Mouse (Mus musculus): ENCODE data around the gene Syngr2.
"Not testable (repeated sequence)": the region's sequence is repeated elsewhere in the genome, so short reads cannot be mapped to it uniquely, and the experiment has no call there.

The Syngr2 gene

GRCm38 (mm10) chr11:117830401-117830800 lies 20.9 kb downstream of the Syngr2 start:
- in situ Hi-C loops (cut with MboI), result no loop called here

GRCm38 (mm10) chr11:117832086-117832969 lies 22.9 kb downstream of the Syngr2 start:
- in situ Hi-C loops (cut with MboI), result no loop called here

DNA sequence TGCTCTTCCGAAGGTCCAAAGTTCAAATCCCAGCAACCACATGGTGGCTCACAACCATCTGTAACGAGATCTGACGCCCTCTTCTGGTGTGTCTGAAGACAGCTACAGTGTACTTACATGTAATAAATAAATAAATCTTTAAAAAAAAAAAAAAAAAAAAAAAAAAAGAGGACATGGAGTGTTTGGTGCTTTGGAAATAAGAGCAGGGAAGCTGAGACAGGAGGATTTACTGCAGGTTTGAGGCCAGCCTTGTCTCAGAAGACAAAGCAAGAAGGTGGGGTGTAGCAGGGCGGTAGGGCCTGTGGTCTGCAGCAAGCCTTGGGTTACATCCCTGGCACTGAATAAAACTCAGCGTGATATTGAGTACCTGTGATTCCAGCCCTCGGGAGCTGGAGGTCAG lies 24.0 kb downstream of the Syngr2 start:
- in situ Hi-C loops (cut with MboI), result not testable (repeated sequence)

- in situ Hi-C loops (cut with MboI), result no loop called here
Measured at GRCm38 (mm10) chr11:117834086-117834485, 24.6 kb downstream of the Syngr2 start.

DNA sequence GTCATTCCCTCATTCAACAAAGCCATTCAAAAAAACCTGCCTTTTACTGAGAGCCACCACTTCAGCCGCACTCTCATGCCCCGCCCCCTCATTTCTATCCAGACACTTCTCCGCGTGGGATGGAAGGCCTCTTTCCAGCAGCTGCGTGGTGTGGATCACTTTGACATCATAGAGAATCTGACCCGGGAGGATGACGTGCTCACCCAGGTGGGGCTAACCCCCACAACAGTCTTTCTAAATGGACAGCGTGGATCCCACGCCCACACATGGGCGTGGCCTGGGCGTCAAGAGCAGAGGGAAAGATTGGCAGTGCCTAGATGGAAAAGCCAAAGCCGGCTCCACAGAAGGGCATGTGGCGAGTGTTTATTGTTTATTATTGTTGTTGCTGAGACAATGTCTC lies 26.8 kb downstream of the Syngr2 start:
- in situ Hi-C loops (cut with MboI), result no loop called here

DNA sequence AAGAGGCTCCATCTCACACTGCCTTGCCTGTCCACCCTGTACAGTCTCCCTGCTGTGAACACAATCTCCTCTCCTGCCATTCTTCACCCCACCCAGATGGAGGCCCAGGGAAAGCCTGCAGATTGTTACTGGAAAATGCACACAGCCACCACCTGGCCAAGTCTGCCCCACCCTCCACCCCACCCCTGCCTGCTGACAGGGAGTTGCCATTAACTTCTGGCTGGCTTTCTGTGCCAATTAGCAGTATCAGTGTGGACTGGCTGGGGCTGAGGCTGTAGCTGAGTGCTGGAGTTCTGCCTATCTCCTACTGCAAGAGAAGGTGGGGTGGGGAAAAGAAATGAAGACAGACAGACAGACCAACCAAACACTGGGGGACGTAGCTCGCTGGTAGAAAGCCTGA lies 29.1 kb downstream of the Syngr2 start:
- in situ Hi-C loops (cut with MboI), result no loop called here

- in situ Hi-C loops (cut with MboI), result no loop called here
Measured at GRCm38 (mm10) chr11:117839021-117839420, 29.6 kb downstream of the Syngr2 start.

DNA sequence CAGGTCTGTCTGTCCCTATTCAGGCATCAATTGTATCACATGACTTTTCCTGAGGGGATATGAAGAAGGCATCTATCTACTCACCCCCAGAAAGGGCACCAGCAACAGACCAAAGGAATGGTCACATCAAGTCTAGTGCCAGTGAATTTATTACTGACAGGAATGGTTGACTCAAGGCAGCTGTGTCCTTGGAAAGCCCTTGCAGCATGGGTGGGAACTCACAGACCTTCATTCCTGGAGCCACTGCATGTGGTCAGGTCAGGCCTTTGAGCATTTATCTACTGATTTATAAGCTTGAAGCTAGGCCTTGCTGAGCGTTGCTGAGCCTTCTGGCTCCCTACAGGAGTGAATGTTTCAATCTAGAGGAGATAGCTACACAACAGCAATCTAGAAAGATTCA lies 31.4 kb downstream of the Syngr2 start:
- in situ Hi-C loops (cut with MboI), result no loop called here

GRCm38 (mm10) chr11:117843434-117843833 lies 34.0 kb downstream of the Syngr2 start:
- in situ Hi-C loops (cut with MboI), result no loop called here

DNA sequence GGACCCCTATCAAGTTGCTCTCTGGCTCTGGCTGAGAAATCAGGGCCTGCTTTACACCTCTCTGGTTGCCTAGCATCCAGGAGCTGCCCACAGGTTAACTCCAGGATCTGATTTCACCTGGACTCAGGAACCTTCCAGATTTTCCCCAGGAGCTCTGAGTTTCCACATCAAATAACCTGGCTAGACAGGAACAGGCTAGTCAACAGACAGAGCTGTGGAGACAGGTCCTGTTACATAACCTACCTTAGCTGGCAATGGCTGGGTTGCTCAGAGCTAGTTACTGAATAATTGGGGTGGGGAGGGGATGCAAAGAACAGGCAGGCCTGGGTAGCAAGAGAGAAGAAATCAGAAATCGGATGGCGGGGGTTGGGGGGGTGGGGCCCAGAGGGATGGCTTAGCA lies 35.5 kb downstream of the Syngr2 start:
- in situ Hi-C loops (cut with MboI), result no loop called here

DNA sequence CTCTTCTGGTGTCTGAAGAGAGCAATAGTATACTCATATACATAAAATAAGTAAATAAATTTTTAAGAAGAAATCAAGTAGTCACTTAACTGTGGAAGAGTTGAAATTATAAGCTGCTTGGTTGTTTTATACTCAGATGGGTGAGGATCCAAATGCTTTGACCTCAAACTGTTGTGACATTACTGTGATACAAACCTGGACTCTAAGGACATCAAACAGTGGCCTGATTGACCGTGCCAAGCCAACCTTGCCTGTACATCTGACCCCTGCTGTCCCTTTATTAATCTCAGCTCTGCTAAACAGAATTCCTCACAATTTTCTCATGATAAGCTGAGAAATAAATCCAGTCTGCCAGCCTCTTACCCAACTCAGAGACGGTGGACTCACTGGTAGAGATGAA lies 36.2 kb downstream of the Syngr2 start:
- in situ Hi-C loops (cut with MboI), result no loop called here

DNA sequence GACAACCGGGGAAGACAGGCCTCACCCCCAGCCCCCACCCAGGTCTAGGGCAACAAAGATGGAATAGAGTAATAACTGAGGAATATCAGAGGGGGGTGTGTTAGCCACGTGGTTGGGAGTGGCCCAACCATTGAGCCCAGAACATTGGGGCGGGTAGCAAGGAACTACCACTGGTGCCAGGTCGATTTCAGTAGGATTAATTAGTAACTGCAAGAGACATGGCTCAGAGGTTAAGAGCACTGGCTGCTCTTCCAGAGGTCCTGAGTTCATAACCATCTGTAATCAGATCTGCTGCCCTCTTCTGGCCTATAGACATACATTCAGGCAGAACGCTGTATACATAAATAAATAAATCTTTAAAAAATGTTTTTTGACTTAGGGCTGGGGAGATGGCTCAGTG lies 37.2 kb downstream of the Syngr2 start:
- in situ Hi-C loops (cut with MboI), result no loop called here

DNA sequence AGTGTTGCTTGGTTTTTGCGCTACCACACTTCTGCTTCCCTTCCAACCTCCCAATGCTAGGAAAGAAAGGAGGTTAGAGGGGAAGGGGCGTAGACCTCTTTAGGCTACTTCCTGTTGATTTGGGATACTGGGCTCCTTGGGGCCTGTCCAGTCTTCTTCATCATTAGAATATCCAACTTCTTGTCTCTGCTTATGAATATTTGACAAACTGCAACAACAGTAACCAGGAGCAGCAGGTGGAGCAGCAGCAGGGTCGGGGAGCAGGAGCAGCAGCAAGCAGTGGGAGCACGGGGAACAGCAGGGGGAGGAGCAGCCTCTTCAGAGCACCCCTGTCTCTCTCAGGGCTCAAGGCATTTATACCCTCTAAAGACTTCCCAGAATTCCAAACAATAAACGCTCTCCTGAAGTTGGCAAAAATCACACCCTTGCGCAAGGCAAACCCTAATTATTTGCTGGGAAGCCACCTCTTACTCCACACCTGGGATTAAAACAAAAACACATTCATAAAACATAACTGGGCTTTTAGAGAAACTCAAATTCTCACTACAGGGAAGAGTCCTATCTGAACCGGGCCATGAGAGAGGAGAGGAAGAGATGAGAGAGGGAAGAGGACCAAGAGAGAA lies 38.2 kb downstream of the Syngr2 start:
- in situ Hi-C loops (cut with MboI), result no loop called here

DNA sequence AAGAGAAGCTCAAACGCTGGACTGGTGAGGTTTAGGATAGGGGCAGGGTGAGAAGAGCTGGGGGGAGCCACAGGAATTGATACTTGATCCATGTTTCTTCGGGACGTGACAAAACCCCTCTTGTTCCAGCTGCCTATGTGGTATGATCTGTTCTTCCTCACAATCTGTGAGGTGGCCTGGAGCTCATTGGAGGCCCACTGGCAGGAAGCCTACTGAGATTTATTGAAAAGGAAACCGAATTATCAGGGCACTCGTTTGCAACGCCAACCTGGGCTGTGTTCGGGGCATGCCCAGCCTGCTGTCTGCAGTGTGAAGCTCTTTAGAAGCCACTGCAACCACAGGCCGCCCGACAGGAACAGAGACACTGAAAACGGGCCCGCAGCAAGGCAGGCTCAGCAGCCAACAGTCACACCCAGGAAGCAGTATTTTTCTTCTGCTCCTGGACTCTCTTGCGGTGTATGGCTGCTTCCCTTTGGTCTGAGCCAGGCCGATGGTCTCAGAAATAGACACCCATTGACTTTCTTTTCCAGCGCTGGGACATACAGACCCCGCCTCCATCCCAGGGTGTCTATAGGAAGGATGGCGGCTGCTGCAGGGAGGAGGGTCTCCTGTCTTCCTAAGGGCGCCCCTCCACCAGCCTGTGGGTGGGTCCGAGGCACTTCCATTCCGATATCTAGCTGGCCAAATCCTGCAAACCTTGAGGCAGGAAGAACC lies 39.0 kb downstream of the Syngr2 start:
- in situ Hi-C loops (cut with MboI), result no loop called here

- in situ Hi-C loops (cut with MboI), result no loop called here
Measured at GRCm38 (mm10) chr11:117848985-117849671, 39.7 kb downstream of the Syngr2 start, which contains the start of gene Birc5. Gene Birc5 (plus strand): TSS chr11:117849251.

DNA sequence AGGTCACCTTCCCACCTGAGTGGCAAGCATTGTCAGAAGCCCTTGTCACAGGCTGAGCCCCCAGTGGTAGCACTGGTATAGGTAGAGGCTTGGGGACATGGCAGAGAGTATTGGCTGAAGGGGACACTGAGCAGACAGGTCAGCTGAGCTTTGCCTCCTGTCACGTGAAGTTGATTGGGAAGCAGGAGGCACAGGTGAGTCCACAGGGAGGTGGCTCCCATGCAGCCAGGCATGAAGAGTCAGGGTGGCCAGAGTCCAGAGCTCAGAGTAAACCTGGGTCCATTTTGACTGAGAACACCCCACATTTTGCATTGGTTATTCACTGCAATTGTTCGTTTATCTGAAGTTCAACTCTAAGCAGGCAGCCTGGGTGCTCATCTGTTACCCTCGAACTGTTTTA lies 43.4 kb downstream of the Syngr2 start:
- in situ Hi-C loops (cut with MboI), result no loop called here

- in situ Hi-C loops (cut with MboI), result no loop called here
Measured at GRCm38 (mm10) chr11:117854241-117854640, 44.8 kb downstream of the Syngr2 start.

DNA sequence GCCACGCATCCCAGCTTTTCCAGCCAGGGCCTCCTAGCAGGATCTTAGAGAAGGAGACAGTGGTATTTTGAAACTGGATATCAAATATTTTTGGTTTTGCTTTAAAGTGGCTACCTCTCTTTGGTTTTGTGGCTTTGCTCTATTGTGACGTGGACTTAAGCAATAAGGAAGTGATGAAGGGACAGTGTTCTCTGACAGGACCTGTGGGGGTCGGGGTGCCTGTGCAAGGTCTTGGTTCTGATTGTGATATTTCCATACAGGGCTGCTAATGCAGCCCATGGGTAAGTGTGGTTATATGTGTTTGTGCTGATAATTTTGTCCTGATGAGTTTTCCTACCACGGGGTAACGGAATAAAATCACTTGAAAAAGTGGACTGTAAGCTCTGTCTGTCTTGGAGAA lies 45.9 kb downstream of the Syngr2 start:
- in situ Hi-C loops (cut with MboI), result no loop called here

GRCm38 (mm10) chr11:117855975-117856374 lies 46.5 kb downstream of the Syngr2 start:
- in situ Hi-C loops (cut with MboI), result no loop called here

DNA sequence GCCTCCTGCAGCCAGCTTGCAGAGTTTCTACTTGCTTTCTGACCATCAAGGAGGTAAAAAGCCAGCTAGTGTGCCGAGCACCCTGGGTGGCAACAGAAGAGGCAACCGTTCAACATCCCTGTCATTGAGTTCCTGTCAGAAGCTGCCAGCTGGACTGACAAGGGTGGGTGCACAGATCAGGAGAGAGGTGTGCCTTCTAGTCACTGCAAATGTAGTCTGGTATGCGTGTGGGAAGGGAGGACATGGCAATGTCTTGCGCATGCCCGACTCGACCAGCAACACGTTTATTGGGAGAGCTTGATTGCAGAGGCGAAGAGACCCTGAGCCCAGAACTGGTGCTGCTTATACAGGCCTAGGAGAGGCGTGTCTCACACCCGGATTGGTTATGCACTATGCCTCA lies 48.0 kb downstream of the Syngr2 start:
- in situ Hi-C loops (cut with MboI), result no loop called here

GRCm38 (mm10) chr11:117858392-117858791 lies 48.9 kb downstream of the Syngr2 start:
- in situ Hi-C loops (cut with MboI), result no loop called here

- in situ Hi-C loops (cut with MboI), result no loop called here
Measured at GRCm38 (mm10) chr11:117860601-117861000, 51.1 kb downstream of the Syngr2 start, which contains the start of gene Tmem235. Gene Tmem235 (plus strand): TSS chr11:117860752.
